Mouse (Mus musculus): ENCODE measurements at regions not wholly inside any gene's neighbourhood (a gene's known extent, or its start where the extent isn't known, plus 50 kb on each side); places are given as distances from the start of the nearest gene placed in this dataset.
"Not testable (repeated sequence)": the region's sequence is repeated elsewhere in the genome, so short reads cannot be mapped to it uniquely, and the experiment has no call there.

DNA sequence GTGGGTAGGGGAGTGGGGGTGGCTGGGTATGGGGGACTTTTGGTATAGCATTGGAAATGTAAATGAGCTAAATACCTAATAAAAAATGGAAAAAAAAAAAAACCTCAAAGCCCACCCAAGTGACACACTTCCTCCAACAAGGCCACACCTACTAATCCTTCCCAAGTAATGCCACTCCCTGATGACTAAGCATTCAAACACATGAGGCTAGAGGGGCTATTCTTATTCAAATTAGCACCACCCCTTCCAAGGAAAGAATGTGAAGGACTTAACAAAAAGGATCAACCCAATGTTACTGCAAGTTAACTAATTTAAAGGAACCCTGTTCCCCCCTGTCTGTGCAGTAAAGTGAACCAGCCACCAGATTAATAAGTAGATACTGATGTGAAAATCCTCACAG is 53.7 kb upstream of the Spata13 start:
- not testable (repeated sequence) for H3K9me3 ChIP-seq (ENCODE audit: control insufficient read depth, low read length); H3K9ac ChIP-seq (ENCODE audit: low read length); H3K36me3 ChIP-seq (ENCODE audit: control insufficient read depth, insufficient read depth, low read length); ATAC-seq (ENCODE audit: insufficient number of reproducible peaks, low FRiP score, low TSS enrichment, low read depth); H3K27ac ChIP-seq (replicated peaks; ENCODE audit: low read depth, low read length); H3K4me1 ChIP-seq (ENCODE audit: control insufficient read depth, insufficient read depth, low read length); H3K4me2 ChIP-seq (ENCODE audit: low read depth, severe bottlenecking); H3K27me3 ChIP-seq (ENCODE audit: control insufficient read depth, insufficient read depth, low read length); H3K4me3 ChIP-seq (ENCODE audit: low read depth, low read length); DNase-seq (ENCODE audit: low spot score)

Measured in limb, embryonic 11.5 days (tissue).